Mouse (Mus musculus) forelimb bud, embryonic 11.5 days (tissue): ENCODE data around the gene Olfr1173.

Experiments
- DNase-seq: peaks from one replicate; pipeline ENCODE4 v3.0.0-alpha.2; 2012; ENCODE audit warnings: low read depth, low spot score

Gene Olfr1173

GRCm38 (mm10) chr2:88279775-88280174, at the start of gene Olfr1173:
Gene Olfr1173, minus strand, starts transcription at chr2:88279875.
- no peak for DNase-seq

- DNase-seq: no peak
These were observed 47.4 kb upstream of the Olfr1173 start, which contains the start of gene Olfr1175-ps for GRCm38 (mm10) chr2:88327115-88327514. Gene Olfr1175-ps, minus strand, starts transcription at chr2:88327215.

- no peak for DNase-seq
These were observed 35.4 kb upstream of the Olfr1173 start, which contains the start of gene Olfr1174-ps for GRCm38 (mm10) chr2:88315035-88315434. Gene Olfr1174-ps, minus strand, starts transcription at chr2:88315135.

GRCm38 (mm10) chr2:88228234-88228633, 51.4 kb downstream of the Olfr1173 start, which contains the start of gene Olfr1170:
Gene Olfr1170, minus strand, starts transcription at chr2:88228334.
- no peak for DNase-seq
